Mouse (Mus musculus): ENCODE results near the gene Hoxb5.

GRCm38 (mm10) chr11:96259511-96259910 lies 43.6 kb upstream of the Hoxb5 start:
- TF ChIP-seq CTCF (IDR thresholded peaks at IDR 0.05; ENCODE audit: low read depth, low read length) (no peak), POLR2A (IDR thresholded peaks at IDR 0.05; ENCODE audit: borderline replicate concordance, low read depth, low read length) (no peak)
